Mouse (Mus musculus): ENCODE results near the gene Arhgap28. TPM values are rescaled to one million over a fixed set of nuclear protein-coding genes. Genes with fewer than 3 reads are reported as not detected.

Arhgap28 gene
- polyA plus RNA-seq, 1 experiment from 2014 or later, result 17.0 TPM

- Histone ChIP-seq H3K4me1 (peaks cover 7% of the 10 kb centered on the region), H3K4me2 (no peak overlapping the region), H3K4me3 (no peak overlapping the region), H3K36me3 (no peaks in the 10 kb centered on the region), H3K9me3 (peaks cover 5% of the 10 kb centered on the region; the same call in 1 of the 2 replicates), H3K27me3 (replicated peaks) (no peaks in the 10 kb centered on the region), H3K9ac (no peak overlapping the region), H3K27ac (replicated peaks) (no peak overlapping the region)
- WGBS, result 93% methylated on average over 5 of the region's 5 CpGs
- no peak for ATAC-seq (ENCODE audit: extremely low read depth, insufficient number of reproducible peaks, low FRiP score, low TSS enrichment)
These were observed 6.1 kb upstream of the Arhgap28 start for GRCm38 (mm10) chr17:68010041-68010440.

GRCm38 (mm10) chr17:68004581-68005330 is 836 bp upstream of the Arhgap28 start:
- peaks cover 2% of the 10 kb centered on the region; the same call in 1 of the 2 replicates for H3K9me3 ChIP-seq
- peak overlapping the region; percentile 86 for H3K9ac ChIP-seq
- H3K4me1 ChIP-seq, result peaks cover 36% of the 10 kb centered on the region
- peak overlapping the region; percentile 74 for H3K4me2 ChIP-seq
- ATAC-seq (ENCODE audit: extremely low read depth, insufficient number of reproducible peaks, low FRiP score, low TSS enrichment), result peak; percentile 2; the same call in 1 of the 2 replicates
- H3K36me3 ChIP-seq, result no peaks in the 10 kb centered on the region
- WGBS, result 5% methylated on average over 10 of the region's 10 CpGs
- 0 out of 2 replicates have a peak, but pooled peaks cover 3% of the 10 kb centered on the region for H3K27me3 ChIP-seq (replicated peaks)
- H3K4me3 ChIP-seq, result peak overlapping the region; percentile 72
- H3K27ac ChIP-seq (replicated peaks), result peak overlapping the region; percentile 91

GRCm38 (mm10) chr17:68002608-68003595 is 1.0 kb downstream of the Arhgap28 start:
- no peak for ATAC-seq (ENCODE audit: extremely low read depth, insufficient number of reproducible peaks, low FRiP score, low TSS enrichment)
- peak overlapping the region; percentile 72 for H3K4me3 ChIP-seq
- peak overlapping the region; percentile 86 for H3K9ac ChIP-seq
- H3K4me2 ChIP-seq, result peak overlapping the region; percentile 74
- H3K4me1 ChIP-seq, result peaks cover 42% of the 10 kb centered on the region
- WGBS, result 34% methylated on average over 17 of the region's 17 CpGs
- H3K9me3 ChIP-seq, result no peaks in the 10 kb centered on the region
- H3K27ac ChIP-seq (replicated peaks), result peak overlapping the region; percentile 91
- no peaks in the 10 kb centered on the region for H3K36me3 ChIP-seq
- H3K27me3 ChIP-seq (replicated peaks), result 0 out of 2 replicates have a peak, but pooled peaks cover 3% of the 10 kb centered on the region

- Histone ChIP-seq H3K27ac (replicated peaks) (peak overlapping the region; percentile 36; the same call in 1 of the 2 replicates), H3K4me3 (no peak overlapping the region), H3K9me3 (no peaks in the 10 kb centered on the region), H3K4me2 (no peak overlapping the region; the same call in 1 of the 2 replicates), H3K9ac (no peak overlapping the region), H3K27me3 (replicated peaks) (0 out of 2 replicates have a peak, but pooled peaks cover 3% of the 10 kb centered on the region), H3K36me3 (no peaks in the 10 kb centered on the region), H3K4me1 (peaks cover 55% of the 10 kb centered on the region)
- ATAC-seq (ENCODE audit: extremely low read depth, insufficient number of reproducible peaks, low FRiP score, low TSS enrichment), result no peak
- 33% methylated on average over 8 of the region's 8 CpGs for WGBS
These were observed 4.1 kb downstream of the Arhgap28 start for GRCm38 (mm10) chr17:67999801-68000200.

- H3K9ac ChIP-seq, result peak overlapping the region; percentile 20; the same call in 1 of the 2 replicates
- WGBS, result 65% methylated on average over 7 of the region's 7 CpGs
- no peaks in the 10 kb centered on the region for H3K36me3 ChIP-seq
- H3K27me3 ChIP-seq (replicated peaks), result no peaks in the 10 kb centered on the region
- peak overlapping the region; percentile 45 for H3K27ac ChIP-seq (replicated peaks)
- no peak overlapping the region for H3K4me3 ChIP-seq
- no peak overlapping the region; the same call in 1 of the 2 replicates for H3K4me2 ChIP-seq
- no peaks in the 10 kb centered on the region for H3K9me3 ChIP-seq
- ATAC-seq (ENCODE audit: extremely low read depth, insufficient number of reproducible peaks, low FRiP score, low TSS enrichment), result no peak
- peaks cover 42% of the 10 kb centered on the region for H3K4me1 ChIP-seq
These were observed 7.2 kb downstream of the Arhgap28 start for GRCm38 (mm10) chr17:67996769-67997155.

- no peak for ATAC-seq (ENCODE audit: extremely low read depth, insufficient number of reproducible peaks, low FRiP score, low TSS enrichment)
- H3K9me3 ChIP-seq, result no peaks in the 10 kb centered on the region
- peak overlapping the region; percentile 23; the same call in 1 of the 2 replicates for H3K4me3 ChIP-seq
- H3K36me3 ChIP-seq, result no peaks in the 10 kb centered on the region
- H3K4me2 ChIP-seq, result peak overlapping the region; percentile 44
- H3K27ac ChIP-seq (replicated peaks), result peak overlapping the region; percentile 45
- H3K27me3 ChIP-seq (replicated peaks), result no peaks in the 10 kb centered on the region
- peaks cover 42% of the 10 kb centered on the region for H3K4me1 ChIP-seq
- H3K9ac ChIP-seq, result peak overlapping the region; percentile 20; the same call in 1 of the 2 replicates
- WGBS, result 5% methylated on average over 14 of the region's 14 CpGs
These were observed 7.7 kb downstream of the Arhgap28 start for GRCm38 (mm10) chr17:67996097-67996768.

GRCm38 (mm10) chr17:67995277-67995819 is 8.6 kb downstream of the Arhgap28 start:
- WGBS, result 62% methylated on average over 2 of the region's 2 CpGs
- H3K36me3 ChIP-seq, result no peaks in the 10 kb centered on the region
- no peak overlapping the region for H3K9ac ChIP-seq
- ATAC-seq (ENCODE audit: extremely low read depth, insufficient number of reproducible peaks, low FRiP score, low TSS enrichment), result no peak
- H3K27me3 ChIP-seq (replicated peaks), result no peaks in the 10 kb centered on the region
- peaks cover 36% of the 10 kb centered on the region for H3K4me1 ChIP-seq
- peak overlapping the region; percentile 45; the same call in 1 of the 2 replicates for H3K27ac ChIP-seq (replicated peaks)
- no peaks in the 10 kb centered on the region for H3K9me3 ChIP-seq
- H3K4me2 ChIP-seq, result peak overlapping the region; percentile 44
- H3K4me3 ChIP-seq, result no peak overlapping the region

- Histone ChIP-seq H3K27ac (replicated peaks) (peak overlapping the region; percentile 25; the same call in 1 of the 2 replicates), H3K4me3 (no peak overlapping the region), H3K9ac (no peak overlapping the region), H3K9me3 (no peaks in the 10 kb centered on the region), H3K36me3 (no peaks in the 10 kb centered on the region), H3K4me1 (peaks cover 36% of the 10 kb centered on the region), H3K27me3 (replicated peaks) (no peaks in the 10 kb centered on the region), H3K4me2 (no peak overlapping the region)
- WGBS, result 67% methylated on average over 7 of the region's 7 CpGs
- no peak for ATAC-seq (ENCODE audit: extremely low read depth, insufficient number of reproducible peaks, low FRiP score, low TSS enrichment)
These were observed 9.1 kb downstream of the Arhgap28 start for GRCm38 (mm10) chr17:67994861-67995260.

- no peak overlapping the region for H3K9ac ChIP-seq
- 88% methylated on average over 2 of the region's 2 CpGs for WGBS
These were observed 10.4 kb downstream of the Arhgap28 start for GRCm38 (mm10) chr17:67993371-67994045.

GRCm38 (mm10) chr17:67989716-67990115 is 14.2 kb downstream of the Arhgap28 start:
- peak overlapping the region; percentile 81 for H3K27ac ChIP-seq (replicated peaks)
- H3K36me3 ChIP-seq, result no peaks in the 10 kb centered on the region
- no peak for ATAC-seq (ENCODE audit: extremely low read depth, insufficient number of reproducible peaks, low FRiP score, low TSS enrichment)
- WGBS, result 13% methylated on average over 5 of the region's 5 CpGs
- H3K4me3 ChIP-seq, result no peak overlapping the region
- H3K9me3 ChIP-seq, result no peaks in the 10 kb centered on the region
- peak overlapping the region; percentile 49 for H3K4me2 ChIP-seq
- H3K4me1 ChIP-seq, result peaks cover 37% of the 10 kb centered on the region
- peak overlapping the region; percentile 37; the same call in 1 of the 2 replicates for H3K9ac ChIP-seq
- H3K27me3 ChIP-seq (replicated peaks), result no peaks in the 10 kb centered on the region

More at GRCm38 (mm10) chr17:67993371-67994045, 10.4 kb downstream of the Arhgap28 start:
- Histone ChIP-seq H3K9me3 (no peaks in the 10 kb centered on the region), H3K4me3 (no peak overlapping the region), H3K36me3 (no peaks in the 10 kb centered on the region), H3K27me3 (replicated peaks) (no peaks in the 10 kb centered on the region), H3K4me2 (no peak overlapping the region), H3K4me1 (peaks cover 43% of the 10 kb centered on the region), H3K27ac (replicated peaks) (no peak overlapping the region)
- ATAC-seq (ENCODE audit: extremely low read depth, insufficient number of reproducible peaks, low FRiP score, low TSS enrichment), result no peak
